Mouse (Mus musculus): ENCODE results near the gene Gm45234. TPM values are rescaled to one million over a fixed set of nuclear protein-coding genes. Genes with fewer than 3 reads are reported as not detected.
"Not testable (repeated sequence)": the region's sequence is repeated elsewhere in the genome, so short reads cannot be mapped to it uniquely, and the experiment has no call there.

Gene Gm45234
- 0.02 and 0.04 TPM in 2 replicates for polyA plus RNA-seq (2012)

GRCm38 (mm10) chr6:124755831-124756595 is at the start of gene Gm45234, which contains the start of gene Atn1:
Gene Gm45234 (minus strand): TSS chr6:124756021.
Gene Atn1 (minus strand): TSS chr6:124756524.
- Histone ChIP-seq H3K4me1 (ENCODE audit: control insufficient read depth) (peaks cover 8% of the 10 kb centered on the region), H3K27me3 (ENCODE audit: control insufficient read depth) (peaks cover 83% of the 10 kb centered on the region), H3K4me3 (replicated peaks) (peak within 1 kb of the TSS; percentile 59), H3K36me3 (ENCODE audit: control insufficient read depth) (no peaks in the 10 kb centered on the region), H3K9me3 (ENCODE audit: control insufficient read depth, low read length) (peaks cover 4% of the 10 kb centered on the region; the same call in 1 of the 2 replicates)
- no peak for TF ChIP-seq TAL1 (IDR thresholded peaks at IDR 0.05; ENCODE audit: low read length)

GRCm38 (mm10) chr6:124804341-124804740 is 48.5 kb upstream of the Gm45234 start:
- Histone ChIP-seq H3K9me3 (ENCODE audit: control insufficient read depth, low read length) (no peaks in the 10 kb centered on the region), H3K27me3 (ENCODE audit: control insufficient read depth) (no peaks in the 10 kb centered on the region; the same call in 1 of the 2 replicates), H3K4me1 (ENCODE audit: control insufficient read depth) (peaks cover 38% of the 10 kb centered on the region), H3K36me3 (ENCODE audit: control insufficient read depth) (no peaks in the 10 kb centered on the region), H3K4me3 (replicated peaks) (no peak overlapping the region)
- TF ChIP-seq TAL1 (IDR thresholded peaks at IDR 0.05; ENCODE audit: low read length), result no peak
- TF ChIP-seq GATA1 (IDR thresholded peaks at IDR 0.05; ENCODE audit: low read length), result no peak

GRCm38 (mm10) chr6:124803691-124804090 is 47.9 kb upstream of the Gm45234 start:
- peaks cover 31% of the 10 kb centered on the region for H3K4me1 ChIP-seq (ENCODE audit: control insufficient read depth)
- not testable (repeated sequence) for H3K36me3 ChIP-seq (ENCODE audit: control insufficient read depth)

GRCm38 (mm10) chr6:124803061-124803460 is 47.2 kb upstream of the Gm45234 start:
- H3K4me3 ChIP-seq (replicated peaks), result no peak overlapping the region
- no peak for TF ChIP-seq GATA1 (IDR thresholded peaks at IDR 0.05; ENCODE audit: low read length)
- TF ChIP-seq TAL1 (IDR thresholded peaks at IDR 0.05; ENCODE audit: low read length), result no peak
- no peaks in the 10 kb centered on the region for H3K36me3 ChIP-seq (ENCODE audit: control insufficient read depth)
- no peaks in the 10 kb centered on the region for H3K9me3 ChIP-seq (ENCODE audit: control insufficient read depth, low read length)
- peaks cover 25% of the 10 kb centered on the region for H3K4me1 ChIP-seq (ENCODE audit: control insufficient read depth)
- H3K27me3 ChIP-seq (ENCODE audit: control insufficient read depth), result no peaks in the 10 kb centered on the region; the same call in 1 of the 2 replicates

More at GRCm38 (mm10) chr6:124803691-124804090, 47.9 kb upstream of the Gm45234 start:
- H3K27me3 ChIP-seq (ENCODE audit: control insufficient read depth); H3K4me3 ChIP-seq (replicated peaks); H3K9me3 ChIP-seq (ENCODE audit: control insufficient read depth, low read length): not testable (repeated sequence)

GRCm38 (mm10) chr6:124802400-124802799 is 46.6 kb upstream of the Gm45234 start:
- not testable (repeated sequence) for H3K4me3 ChIP-seq (replicated peaks); H3K36me3 ChIP-seq (ENCODE audit: control insufficient read depth); H3K27me3 ChIP-seq (ENCODE audit: control insufficient read depth); H3K9me3 ChIP-seq (ENCODE audit: control insufficient read depth, low read length)
- H3K4me1 ChIP-seq (ENCODE audit: control insufficient read depth), result peaks cover 21% of the 10 kb centered on the region

- Histone ChIP-seq H3K36me3 (ENCODE audit: control insufficient read depth) (no peaks in the 10 kb centered on the region), H3K27me3 (ENCODE audit: control insufficient read depth) (no peaks in the 10 kb centered on the region; the same call in 1 of the 2 replicates), H3K4me1 (ENCODE audit: control insufficient read depth) (no peaks in the 10 kb centered on the region), H3K9me3 (ENCODE audit: control insufficient read depth, low read length) (no peaks in the 10 kb centered on the region), H3K4me3 (replicated peaks) (no peak overlapping the region)
- TF ChIP-seq GATA1 (IDR thresholded peaks at IDR 0.05; ENCODE audit: low read length), result no peak
- no peak for TF ChIP-seq TAL1 (IDR thresholded peaks at IDR 0.05; ENCODE audit: low read length)
These were observed 40.4 kb upstream of the Gm45234 start for GRCm38 (mm10) chr6:124796200-124796599.

- Histone ChIP-seq H3K4me3 (replicated peaks) (no peak overlapping the region), H3K36me3 (ENCODE audit: control insufficient read depth) (no peaks in the 10 kb centered on the region), H3K9me3 (ENCODE audit: control insufficient read depth, low read length) (no peaks in the 10 kb centered on the region), H3K27me3 (ENCODE audit: control insufficient read depth) (no peaks in the 10 kb centered on the region; the same call in 1 of the 2 replicates), H3K4me1 (ENCODE audit: control insufficient read depth) (no peaks in the 10 kb centered on the region)
- TF ChIP-seq TAL1 (IDR thresholded peaks at IDR 0.05; ENCODE audit: low read length), result no peak
- no peak for TF ChIP-seq GATA1 (IDR thresholded peaks at IDR 0.05; ENCODE audit: low read length)
These were observed 40.0 kb upstream of the Gm45234 start for GRCm38 (mm10) chr6:124795781-124796180.

GRCm38 (mm10) chr6:124791911-124792310 is 36.1 kb upstream of the Gm45234 start:
- H3K36me3 ChIP-seq (ENCODE audit: control insufficient read depth), result no peaks in the 10 kb centered on the region
- no peaks in the 10 kb centered on the region for H3K9me3 ChIP-seq (ENCODE audit: control insufficient read depth, low read length)
- TF ChIP-seq GATA1 (IDR thresholded peaks at IDR 0.05; ENCODE audit: low read length) (no peak), TAL1 (IDR thresholded peaks at IDR 0.05; ENCODE audit: low read length) (no peak)
- no peaks in the 10 kb centered on the region; the same call in 1 of the 2 replicates for H3K27me3 ChIP-seq (ENCODE audit: control insufficient read depth)
- no peak overlapping the region for H3K4me3 ChIP-seq (replicated peaks)
- no peaks in the 10 kb centered on the region for H3K4me1 ChIP-seq (ENCODE audit: control insufficient read depth)

GRCm38 (mm10) chr6:124790121-124790520 is 34.3 kb upstream of the Gm45234 start:
- H3K27me3 ChIP-seq (ENCODE audit: control insufficient read depth), result no peaks in the 10 kb centered on the region; the same call in 1 of the 2 replicates
- no peaks in the 10 kb centered on the region for H3K4me1 ChIP-seq (ENCODE audit: control insufficient read depth)
- no peaks in the 10 kb centered on the region for H3K36me3 ChIP-seq (ENCODE audit: control insufficient read depth)
- no peaks in the 10 kb centered on the region for H3K9me3 ChIP-seq (ENCODE audit: control insufficient read depth, low read length)
- no peak for TF ChIP-seq GATA1 (IDR thresholded peaks at IDR 0.05; ENCODE audit: low read length)
- TF ChIP-seq TAL1 (IDR thresholded peaks at IDR 0.05; ENCODE audit: low read length), result no peak
- no peak overlapping the region for H3K4me3 ChIP-seq (replicated peaks)

All from erythroblast, embryonic 14.5 days (primary cell).